Mouse (Mus musculus): Measurements from ENCODE around the gene Fcrls.
A peak's percentile ranks its signal among the peaks of the same experiment; 100 is the strongest.

The Fcrls gene

DNA sequence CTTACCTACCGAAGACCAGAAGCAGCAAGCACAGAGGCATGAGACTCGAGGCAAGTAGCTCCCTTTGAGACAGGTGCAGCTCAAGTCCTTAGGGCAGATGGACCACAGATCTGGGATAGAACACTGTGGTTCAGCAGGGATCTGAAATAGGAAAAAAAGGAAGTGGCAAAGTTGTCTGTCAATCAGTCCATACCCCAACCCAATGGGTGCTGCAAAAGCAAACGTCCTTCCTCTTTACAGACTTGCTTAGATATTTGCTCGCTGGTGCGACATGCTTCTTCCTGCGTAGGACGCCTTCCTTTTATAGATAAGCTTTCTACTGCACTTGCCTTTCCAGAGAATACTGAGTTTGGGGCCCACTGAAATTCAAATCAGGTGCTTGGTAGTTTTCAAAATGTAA is at the start of gene Fcrls:
Gene Fcrls (minus strand): TSS at position 303 of the 400 bp plus-strand sequence.
- DNase-seq (ENCODE audit: extremely low spot score) = no peak

DNA sequence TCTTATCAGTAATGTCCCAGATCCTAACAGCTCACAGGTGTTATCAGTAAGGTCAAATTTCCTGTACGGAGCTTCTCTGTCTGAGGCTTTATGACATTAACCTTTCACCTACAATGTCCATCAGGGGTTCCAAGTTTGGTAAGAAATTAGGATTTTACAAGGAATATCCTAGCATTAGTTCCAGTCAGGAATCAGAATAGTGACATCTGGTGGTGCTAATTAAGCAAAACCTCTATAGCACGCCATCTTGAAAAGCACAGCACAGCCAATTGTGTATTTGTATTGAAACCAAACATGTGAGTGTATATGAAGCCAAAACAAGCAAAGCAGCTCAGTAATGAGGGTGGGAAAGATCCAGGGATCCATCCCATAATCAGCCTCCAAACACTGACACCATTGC is 46.4 kb upstream of the Fcrls start:
- no peak for DNase-seq (ENCODE audit: extremely low spot score)

DNA sequence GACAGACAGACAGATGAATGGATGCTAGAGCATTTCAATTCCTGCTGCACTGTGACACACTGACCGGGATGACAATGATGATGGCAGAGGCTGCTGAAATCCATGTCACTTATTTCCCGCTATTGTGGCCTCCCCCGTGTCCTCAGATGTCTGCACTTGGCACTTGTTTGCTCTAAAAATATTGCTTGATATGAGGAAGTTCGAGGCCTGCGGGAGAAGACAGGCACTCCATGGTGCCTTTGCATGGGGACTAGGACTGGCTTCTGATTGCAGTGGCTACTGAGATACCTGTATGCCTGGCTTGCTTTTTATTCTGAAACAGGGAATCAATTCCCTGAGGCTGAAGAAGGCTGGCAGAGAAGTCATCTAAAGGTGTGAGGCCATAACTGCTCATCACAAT is 36.4 kb upstream of the Fcrls start:
- no peak for DNase-seq (ENCODE audit: extremely low spot score)

DNA sequence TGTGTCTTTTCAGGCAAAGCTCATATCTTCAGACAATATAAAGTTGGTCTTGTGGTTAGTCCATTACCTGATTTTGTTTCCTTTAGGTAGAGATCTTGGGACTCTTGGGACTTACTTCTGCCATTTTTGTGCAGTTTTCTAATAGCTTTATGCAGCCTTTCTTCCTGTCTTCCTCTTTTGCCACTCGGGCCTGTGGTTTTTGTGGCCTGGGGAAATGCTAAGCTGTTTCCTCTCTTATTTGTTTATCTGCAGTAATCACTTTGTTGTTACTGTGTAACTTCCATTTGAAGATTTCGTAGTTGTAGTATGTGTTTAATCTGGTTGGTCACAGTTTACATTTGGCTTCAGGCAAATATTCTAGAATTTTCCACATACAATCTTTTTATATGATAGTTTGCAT is 10.8 kb upstream of the Fcrls start:
- no peak for DNase-seq (ENCODE audit: extremely low spot score)

DNA sequence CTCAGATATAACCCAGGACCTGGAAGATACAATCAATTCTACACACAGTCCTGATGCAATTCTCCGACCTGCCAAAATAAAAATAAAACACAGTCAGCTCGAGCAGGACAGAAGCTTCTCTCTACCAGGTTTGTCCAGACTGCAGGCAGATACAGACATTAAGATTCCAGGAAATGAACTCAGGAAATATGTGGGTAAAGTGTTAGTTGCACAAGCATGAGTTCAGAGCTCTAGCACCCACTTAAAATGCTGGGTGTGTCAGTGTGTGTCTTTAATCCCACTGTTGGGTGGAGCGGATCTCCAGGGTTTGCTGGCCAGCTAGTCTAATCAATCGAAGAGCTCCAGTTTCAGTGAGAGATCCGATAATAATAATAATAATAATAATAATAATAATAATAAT is 3.0 kb upstream of the Fcrls start:
- DNase-seq (ENCODE audit: extremely low spot score) = no peak

DNA sequence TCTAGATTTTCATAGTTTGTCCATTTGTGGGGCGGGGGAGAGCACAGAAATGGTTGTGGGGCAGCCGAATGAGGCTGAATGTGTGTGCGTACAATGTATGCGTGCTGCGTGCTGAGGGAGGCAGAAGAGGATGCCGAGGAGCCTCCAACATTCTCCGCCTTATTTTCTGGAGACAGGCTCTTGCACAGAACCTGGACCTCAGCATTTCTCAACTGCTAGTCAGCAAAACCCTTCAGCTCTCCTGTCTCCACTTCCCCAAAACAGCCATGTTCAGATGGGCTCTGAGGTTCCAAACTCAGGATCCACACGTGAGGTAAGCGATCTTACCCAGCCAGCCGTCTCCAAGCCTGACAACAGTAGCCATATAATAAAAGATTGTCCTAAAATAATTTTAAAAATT is 8.3 kb downstream of the Fcrls start:
- DNase-seq (ENCODE audit: extremely low spot score) = no peak

DNA sequence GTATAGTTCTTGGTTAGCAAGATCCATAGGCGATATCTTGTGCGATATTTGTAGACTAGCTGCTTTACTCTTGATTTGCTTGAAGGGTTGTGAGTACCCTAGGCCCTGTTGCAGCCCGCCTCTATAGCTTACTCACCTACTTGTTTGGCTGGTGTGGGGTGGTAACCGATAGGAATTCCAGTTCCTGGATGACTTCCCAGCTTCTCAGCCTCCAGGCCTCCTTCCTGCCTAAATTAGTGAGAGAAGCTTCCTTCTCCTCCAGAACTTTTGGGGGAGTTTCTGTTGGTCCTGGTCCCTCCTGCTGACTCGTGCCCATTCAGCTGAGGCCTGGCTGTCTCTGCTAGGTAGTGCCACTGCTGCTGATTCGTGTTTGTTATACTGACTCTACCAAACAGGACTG is 14.0 kb downstream of the Fcrls start:
- DNase-seq (ENCODE audit: extremely low spot score) = no peak

DNA sequence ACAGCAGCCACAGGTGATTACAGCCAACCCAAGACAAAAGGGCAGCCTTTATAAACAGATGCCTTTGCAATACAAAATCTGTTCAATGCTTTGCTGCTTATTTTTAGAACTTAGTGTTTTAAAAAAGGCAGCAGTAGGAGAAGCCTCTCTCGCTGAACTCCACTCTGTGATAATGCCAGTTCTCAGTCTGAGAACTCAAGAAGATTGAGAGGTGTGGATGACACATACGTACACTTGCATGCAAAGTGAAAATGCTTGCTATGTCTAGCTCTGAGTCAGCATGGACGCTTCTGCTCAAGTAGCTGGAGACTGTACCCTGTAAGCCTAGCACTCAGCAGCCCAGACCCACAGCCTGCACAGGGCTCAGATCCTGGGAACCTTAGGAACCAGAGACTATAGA is 16.2 kb downstream of the Fcrls start:
- DNase-seq (ENCODE audit: extremely low spot score) = no peak

DNA sequence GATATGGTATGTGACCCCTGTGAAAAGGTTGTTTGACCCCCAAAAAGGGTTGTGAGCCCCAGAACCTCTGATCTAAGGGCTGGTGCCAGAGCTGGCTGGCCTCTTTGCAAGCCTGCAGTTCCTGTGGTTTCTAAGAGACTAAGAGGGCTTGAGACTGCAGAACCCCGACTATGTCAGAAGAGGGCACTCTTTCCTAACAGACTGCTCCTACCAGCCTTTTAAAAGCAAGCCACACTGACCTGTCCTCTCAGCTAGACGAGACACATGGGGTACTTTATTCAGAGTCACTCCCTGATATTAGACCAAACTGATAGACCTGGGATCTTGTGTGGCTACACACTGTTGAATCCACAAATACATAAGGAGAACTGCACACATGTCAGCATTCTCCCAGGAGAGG is 19.9 kb downstream of the Fcrls start:
- DNase-seq (ENCODE audit: extremely low spot score) = peak; percentile 47

DNA sequence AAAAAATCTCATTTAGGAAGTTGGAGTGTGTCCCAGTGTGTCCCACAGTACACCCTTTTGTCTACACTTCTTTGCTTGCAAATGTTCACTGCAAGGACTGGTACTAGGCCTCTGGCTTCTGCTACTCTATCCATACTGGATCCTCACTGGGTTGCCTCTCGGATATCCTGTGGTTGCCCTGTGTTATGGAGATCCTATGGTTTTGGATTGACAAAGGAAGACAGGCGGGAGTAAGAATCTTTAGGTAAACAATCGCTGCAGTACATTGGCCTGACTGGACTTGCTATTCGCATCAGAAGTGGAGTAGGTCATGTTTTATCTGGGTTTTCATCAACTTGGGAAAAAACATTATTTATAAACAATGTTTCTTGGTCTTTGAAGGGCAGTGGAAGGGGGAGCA is 22.6 kb downstream of the Fcrls start:
- no peak for DNase-seq (ENCODE audit: extremely low spot score)

DNA sequence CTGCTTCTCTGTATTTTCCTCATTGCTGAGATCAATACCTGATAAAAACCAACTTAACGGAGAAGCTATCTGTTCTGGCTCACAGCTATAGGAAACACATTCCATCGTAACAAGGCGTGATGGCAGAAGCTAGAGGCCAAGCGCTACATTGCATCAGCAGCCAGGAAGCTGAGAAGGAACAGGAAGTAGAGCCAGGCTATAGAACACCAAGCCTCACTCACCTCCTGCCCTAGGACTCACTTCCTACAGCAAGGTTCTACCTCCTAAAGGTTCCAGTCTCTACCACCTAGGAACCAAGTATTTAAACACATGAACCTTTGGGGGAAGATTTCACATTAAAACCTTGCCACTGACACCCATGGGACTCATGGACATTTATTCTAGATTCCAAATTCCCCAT is 39.9 kb downstream of the Fcrls start:
- no peak for DNase-seq (ENCODE audit: extremely low spot score)

DNA sequence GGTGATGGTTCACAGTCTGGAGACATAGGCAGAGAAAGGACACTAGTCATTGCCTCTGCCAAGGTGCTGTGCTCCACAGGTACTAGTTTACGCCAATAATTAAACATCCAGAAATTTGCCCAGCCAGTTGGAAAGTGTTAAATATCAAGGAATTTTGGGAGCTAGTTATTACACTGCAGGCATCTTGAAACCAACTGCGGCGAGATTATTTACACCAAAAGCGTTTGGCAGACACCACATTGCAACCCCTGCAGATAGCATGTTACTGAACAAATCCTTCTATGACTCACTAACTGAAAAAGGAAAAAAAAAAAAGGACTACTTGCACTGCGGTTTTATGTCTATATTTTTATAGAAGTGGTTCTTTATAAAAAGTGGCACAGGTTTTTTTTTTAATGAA is 41.2 kb downstream of the Fcrls start:
- no peak for DNase-seq (ENCODE audit: extremely low spot score)

DNA sequence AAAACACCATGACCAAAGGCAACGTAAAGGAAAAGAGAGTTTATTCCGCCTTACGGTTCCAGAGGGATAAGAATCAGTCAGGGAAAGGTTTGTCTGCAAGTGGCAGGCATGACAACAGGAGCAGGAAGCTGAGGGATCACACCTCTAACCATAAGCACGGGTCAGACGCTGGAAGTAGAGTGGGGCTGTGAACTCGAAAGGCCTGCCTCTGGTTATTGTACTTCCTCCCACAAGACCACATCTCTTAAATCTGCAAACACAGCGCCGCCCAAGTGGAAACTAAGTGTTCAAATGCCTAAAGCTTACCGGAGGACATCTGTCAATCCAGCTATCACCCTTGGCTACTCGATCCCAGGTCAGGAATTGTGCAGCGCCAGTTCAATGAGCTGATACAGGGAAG is 48.4 kb downstream of the Fcrls start:
- DNase-seq (ENCODE audit: extremely low spot score) = no peak

DNA sequence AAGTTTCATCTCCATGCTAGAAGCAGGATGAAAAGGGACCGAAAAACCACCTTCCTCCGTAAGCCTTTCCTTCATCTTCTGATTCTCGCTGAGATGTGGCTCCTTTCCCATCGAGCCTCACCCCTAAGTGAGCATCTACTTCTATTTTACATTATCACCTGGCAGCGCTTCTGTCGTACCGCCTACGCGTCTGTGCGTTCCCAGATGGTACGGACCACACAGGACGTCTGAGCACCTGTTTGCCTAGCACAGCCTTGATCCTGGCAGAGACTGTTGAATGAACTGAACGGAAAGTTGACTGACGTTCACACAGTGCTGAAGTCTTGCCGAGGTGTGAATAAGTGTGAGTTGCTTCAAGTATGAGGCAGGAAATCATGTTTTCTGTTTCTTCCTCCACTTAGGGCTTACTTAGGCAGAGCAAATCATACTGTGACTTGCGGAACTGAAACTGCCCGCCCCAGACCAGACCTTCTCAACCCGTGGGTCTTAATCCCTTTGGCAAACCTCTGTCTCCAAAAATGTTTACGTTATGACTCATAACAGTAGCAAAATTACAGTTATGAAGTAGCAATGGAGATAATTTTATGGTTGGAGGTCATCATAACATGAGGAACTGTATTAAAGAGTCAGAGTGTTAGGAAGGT is 49.2 kb downstream of the Fcrls start:
- no peak for DNase-seq (ENCODE audit: extremely low spot score)

DNA sequence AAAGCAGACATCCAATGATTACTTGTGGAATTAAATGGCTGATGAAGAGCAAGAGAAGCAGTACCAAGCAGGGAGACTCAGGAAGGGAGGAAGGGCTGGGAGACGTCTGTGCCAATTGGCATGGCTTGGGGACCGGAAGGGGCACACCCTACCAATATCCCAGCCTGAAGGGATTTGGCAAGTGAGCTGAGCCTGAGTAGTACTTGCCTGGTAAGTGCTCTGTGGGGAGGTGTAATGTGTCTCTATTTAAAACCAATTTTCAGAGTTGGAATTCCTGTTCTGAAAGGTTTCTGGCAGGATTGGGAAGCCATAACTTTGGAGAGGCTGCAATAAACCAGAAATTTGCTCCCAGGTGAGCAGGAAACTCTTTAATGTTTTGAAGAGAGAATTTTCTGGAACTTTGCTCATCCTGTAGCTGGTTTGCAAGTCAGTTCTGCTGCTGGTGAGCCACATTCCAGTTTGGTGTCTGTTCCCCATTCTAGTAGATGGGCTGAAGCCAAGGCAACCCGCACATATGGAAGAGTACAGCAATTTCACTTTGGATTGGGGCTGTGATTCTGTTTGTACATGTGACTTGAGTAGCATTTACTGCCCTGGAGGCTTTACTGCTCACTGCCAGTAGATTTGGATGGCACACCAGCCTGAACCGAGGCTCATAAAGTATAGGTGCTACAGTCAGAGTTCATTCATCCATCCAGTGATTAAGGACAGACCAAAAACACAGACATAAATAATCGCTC is 57.0 kb downstream of the Fcrls start:
- no peak for DNase-seq (ENCODE audit: extremely low spot score)
